Mouse (Mus musculus) frontal cortex, adult (tissue): ENCODE measurements around the gene Nr6a1.

Experiments
- ATAC-seq: cut with Nextera tagmentation; 2 replicates; pipeline ENCODE4 v1.9.2; 2017; ENCODE audit warnings: mild to moderate bottlenecking, moderate library complexity, mixed read lengths; ENCODE audit not compliant: low TSS enrichment

The Nr6a1 gene

GRCm38 (mm10) chr2:38782731-38783130, 144.8 kb downstream of the Nr6a1 start:
- no peak for ATAC-seq

DNA sequence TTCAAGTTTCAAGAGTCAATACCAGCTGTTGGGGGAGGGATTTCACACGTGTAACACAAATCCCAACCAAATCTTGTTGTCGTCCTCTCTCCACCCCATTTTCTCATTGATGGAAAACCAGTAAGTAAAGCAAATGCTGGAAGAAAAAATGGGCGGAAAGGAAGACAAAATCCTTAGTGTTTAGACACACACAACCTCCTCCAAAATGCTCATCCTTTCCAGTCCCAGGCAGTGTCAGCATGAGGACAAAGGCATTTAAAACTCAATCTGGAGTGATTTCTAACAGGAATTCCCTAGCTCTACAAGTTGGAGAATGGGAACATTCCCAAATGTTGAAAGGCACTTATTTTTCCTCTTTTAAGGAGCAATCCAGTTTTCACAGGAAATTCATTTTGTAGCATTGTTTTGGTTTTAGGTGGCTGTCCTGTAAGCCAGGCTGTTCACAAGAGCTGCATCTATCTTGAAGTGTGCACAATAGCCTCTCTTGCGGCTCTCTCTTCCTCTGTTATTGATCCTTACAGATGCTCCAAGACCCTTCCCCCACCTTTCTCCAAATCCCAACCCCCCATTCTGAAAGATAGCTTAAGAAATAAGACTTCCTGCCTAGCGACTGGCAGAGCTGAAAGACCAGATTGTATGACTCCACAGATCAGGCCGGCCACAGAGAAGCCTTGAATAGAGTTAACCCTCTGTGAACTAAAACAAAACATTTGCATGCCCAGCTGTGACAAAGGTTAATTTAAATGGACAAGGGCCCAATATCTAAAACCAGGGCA, 145.4 kb downstream of the Nr6a1 start:
- no peak for ATAC-seq

DNA sequence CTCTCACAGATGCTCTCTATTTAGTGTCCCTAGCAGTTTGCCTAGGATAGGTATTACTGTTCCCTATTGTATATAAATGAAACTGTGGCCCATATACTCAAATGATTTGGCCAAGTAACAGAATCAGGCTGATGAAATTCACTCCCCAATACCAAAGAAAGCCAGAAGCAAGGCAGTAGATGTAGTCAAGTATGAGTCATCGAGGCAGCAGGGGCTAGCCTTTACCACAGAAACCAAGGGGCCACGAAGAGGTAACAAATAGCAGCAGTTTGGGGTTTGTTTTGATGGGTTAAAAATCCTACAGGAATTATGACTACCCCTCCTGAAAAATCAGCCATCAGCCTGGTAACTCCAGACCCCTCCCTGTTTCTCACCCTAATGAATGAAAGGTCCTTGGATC, 147.5 kb downstream of the Nr6a1 start:
- no peak for ATAC-seq

DNA sequence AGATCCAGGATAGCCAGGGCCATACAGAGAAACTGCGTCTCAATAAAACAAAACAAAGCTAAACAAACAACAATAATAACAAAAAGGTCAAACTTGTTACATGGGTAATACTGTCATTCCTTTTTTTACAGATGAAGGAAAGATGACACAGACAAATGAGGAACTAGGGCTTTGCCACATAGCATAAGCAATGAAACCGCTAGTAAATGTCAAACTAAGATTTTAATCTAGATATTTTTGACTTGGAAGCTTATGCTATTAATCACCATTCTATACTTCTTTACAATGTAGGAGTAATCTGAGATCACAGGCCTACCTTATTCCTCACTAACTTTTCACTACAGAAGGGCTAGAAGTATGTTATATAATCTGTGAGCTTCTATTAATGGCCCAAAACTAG, 150.2 kb downstream of the Nr6a1 start:
- peak; percentile 52; the same call in 1 of the 2 replicates for ATAC-seq

GRCm38 (mm10) chr2:38774936-38775335, 152.6 kb downstream of the Nr6a1 start:
- no peak for ATAC-seq

- ATAC-seq: no peak
These were observed 156.1 kb downstream of the Nr6a1 start for GRCm38 (mm10) chr2:38771478-38771797.

- peak; percentile 82 for ATAC-seq
These were observed 156.6 kb downstream of the Nr6a1 start for GRCm38 (mm10) chr2:38770772-38771477.

- no peak for ATAC-seq
These were observed 160.1 kb downstream of the Nr6a1 start for GRCm38 (mm10) chr2:38767177-38767931.

DNA sequence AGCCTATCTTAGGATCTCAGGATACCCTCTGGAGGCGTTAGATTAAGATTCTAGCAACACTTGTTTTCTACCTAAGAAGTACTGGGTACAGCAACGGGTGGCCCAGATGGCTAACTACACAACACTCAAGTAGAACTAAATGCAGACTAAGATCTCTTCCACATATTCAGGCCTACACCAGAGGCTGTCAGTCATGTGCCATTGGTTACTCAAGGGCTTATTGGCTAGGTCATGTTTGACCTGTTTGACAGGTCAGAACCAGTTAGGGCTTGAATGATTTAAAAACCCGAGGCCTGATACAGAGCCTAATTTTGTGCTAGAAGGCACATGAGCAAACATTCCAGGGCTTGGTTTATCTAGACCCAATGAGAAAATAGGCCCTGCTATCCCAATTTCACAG, 187.6 kb downstream of the Nr6a1 start:
- ATAC-seq: peak; percentile 24; the same call in 1 of the 2 replicates

GRCm38 (mm10) chr2:38739410-38739809, 188.1 kb downstream of the Nr6a1 start:
- ATAC-seq: peak; percentile 94

DNA sequence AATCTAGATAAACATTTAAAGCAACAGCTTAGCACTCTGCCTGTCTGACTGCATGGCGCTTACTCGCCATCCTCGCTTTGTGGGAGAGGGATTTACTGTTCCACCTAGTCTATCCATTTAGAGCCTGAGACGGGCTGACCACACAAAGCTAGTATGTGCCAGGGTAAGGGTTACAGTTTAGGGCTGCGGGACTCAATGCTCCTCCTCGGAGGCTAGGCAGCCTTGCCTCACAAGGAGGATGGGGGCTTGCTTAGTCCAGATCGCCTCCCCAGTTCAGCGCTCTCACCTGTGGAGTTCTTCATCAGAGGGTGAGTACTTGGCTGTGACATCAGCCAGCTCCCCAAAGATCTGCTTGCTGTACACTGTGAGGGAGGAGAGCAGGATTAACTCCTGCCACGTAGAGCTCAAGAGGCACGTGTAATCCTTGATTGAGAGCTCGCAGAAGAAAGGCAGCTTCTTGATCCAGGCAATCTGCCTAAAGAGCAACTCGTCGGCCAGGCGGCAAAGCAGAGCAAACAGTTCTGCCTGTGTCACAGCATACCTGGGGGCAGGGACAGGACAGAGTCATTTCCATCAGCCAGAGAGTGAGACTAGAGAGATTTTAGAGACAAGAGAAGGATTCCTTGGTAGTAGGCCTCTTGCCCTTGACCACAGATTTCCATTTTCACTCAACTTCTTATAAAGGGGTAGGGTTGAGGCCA, 188.7 kb downstream of the Nr6a1 start:
- ATAC-seq: no peak

GRCm38 (mm10) chr2:38735740-38736139, 191.7 kb downstream of the Nr6a1 start:
- no peak for ATAC-seq

GRCm38 (mm10) chr2:38734721-38735120, 192.8 kb downstream of the Nr6a1 start:
- ATAC-seq: no peak

GRCm38 (mm10) chr2:38730331-38730827, 197.1 kb downstream of the Nr6a1 start:
- ATAC-seq: no peak

- ATAC-seq: no peak
These were observed 202.1 kb downstream of the Nr6a1 start for GRCm38 (mm10) chr2:38725427-38725826.

DNA sequence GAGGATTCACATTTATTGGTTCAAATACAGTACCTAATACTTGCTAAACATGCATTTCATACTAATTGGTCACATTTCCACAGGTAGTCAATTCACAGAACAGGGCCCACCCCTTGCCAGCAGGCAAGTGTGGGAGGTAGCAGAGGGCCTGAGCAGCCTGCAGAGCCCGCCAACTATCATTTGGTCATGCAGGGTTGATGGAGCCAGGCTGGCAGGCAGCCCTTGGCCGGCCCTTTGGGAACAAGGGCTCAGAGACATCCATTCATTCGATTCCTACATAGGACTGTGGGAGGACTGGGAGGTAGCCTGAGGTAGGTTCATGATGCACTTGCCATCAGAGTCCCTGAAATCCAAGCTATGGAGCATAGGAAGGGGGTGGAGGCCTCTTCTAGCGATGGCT, 204.1 kb downstream of the Nr6a1 start:
- 0 out of 2 replicates have a peak, but pooled peaks have one; percentile 20 for ATAC-seq

GRCm38 (mm10) chr2:38722076-38722475, 205.4 kb downstream of the Nr6a1 start:
- ATAC-seq: no peak

- ATAC-seq: no peak
These were observed 206.8 kb downstream of the Nr6a1 start for GRCm38 (mm10) chr2:38720661-38721060.

DNA sequence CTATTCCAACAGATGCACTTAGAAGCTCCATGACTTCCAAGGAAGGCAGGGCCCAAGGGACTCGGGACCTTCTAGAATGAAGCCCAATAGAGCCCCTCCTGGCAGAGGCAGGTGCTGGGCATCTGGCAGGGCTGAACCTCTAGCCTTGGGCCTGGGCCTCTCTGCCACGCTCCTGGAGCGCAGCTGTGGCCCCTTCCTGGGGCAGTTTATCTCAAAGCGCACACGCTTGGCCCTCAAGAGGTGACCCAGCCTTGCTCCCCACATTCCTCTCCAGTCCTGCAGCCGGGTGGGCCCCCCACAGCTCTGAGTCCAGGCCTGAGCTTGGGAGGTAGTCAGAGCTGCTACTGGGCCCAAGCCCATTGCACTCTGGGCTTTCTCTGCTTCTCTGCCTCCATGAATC, 208.1 kb downstream of the Nr6a1 start:
- ATAC-seq: no peak

DNA sequence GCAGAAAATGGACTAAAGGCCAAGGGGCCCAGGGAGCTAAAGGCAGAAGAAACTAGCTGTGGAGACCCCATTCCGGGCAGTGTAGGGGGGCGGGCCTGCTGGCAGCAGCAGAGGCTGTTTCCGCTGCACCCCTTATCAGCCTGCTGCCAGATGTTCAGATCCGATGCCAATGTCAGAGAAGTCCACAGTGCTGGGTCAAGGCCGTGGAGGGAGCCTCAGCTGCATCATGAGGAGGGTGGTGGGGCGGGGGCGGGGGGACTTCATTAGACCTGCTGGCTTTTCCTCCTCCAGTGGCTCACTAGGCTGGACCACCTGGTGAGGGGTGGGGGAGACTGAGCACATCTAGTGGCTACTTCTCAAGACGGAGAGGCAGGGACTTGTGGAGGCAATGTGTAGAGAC, 208.8 kb downstream of the Nr6a1 start:
- ATAC-seq: no peak

DNA sequence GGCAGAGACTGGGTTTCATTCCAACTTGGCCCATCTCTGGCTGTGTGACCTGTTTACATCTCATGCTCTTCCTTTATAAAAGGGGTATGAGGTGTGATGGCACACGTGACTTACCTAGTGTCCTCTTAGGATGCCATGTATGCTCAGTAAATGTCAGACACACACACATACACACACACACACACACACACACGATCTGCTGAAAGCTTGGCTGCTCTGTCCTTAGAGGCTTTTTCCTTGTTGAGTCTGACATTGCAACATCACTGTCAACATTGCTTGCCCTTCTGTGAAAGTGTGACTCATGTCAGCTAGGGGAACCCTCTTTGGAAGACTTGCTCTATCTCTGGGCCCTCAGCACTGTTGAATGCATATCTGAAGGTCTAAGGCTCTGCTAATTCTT, 210.1 kb downstream of the Nr6a1 start:
- ATAC-seq: no peak

- ATAC-seq: no peak
These were observed 213.2 kb downstream of the Nr6a1 start, which contains the start of gene Nr5a1 for GRCm38 (mm10) chr2:38714324-38714723. Gene Nr5a1 (minus strand): TSS chr2:38714542.
